8 mouse cellular contexts compared by ENCODE assay signal in the genomic region with DNA sequence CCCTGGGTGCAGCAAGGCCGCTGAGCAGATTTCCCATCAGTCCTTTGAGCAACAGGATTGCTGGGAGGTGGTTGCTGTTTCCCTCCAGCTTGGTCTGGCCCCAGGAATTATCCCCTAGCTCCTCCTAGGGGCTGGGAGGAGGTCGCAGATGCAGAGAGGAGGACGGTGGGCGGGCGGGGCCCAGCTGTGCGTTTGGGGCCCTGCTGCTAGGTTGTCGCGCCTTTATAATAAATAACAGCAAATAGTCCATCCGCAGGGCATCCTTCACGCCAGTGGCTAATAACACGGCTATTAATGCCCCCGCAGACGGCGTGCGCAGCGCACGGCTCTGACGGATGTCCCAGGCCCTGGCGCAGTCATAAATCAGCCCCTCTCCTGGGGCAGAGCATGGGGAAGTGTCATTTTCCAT. TPM values are rescaled to one million over a fixed set of nuclear protein-coding genes. Genes with fewer than 3 reads are reported as not detected.
DNase-seq lines count a peak whose midpoint lies in the region; TF ChIP-seq lines count a peak whose summit lies in the region.

No protein-coding gene starts in this region.

- H3K4me2 ChIP-seq in myocyte (ENCODE audit: low read depth), result peak overlapping the region; percentile 25

- TF ChIP-seq POLR2A in myocyte (IDR thresholded peaks at IDR 0.05; ENCODE audit: insufficient read length, low read depth), result no peak

- peaks cover 4% of the 10 kb centered on the region for H3K27me3 ChIP-seq in myocyte (ENCODE audit: control insufficient read depth, insufficient read depth, insufficient read length)

- no peak overlapping the region for H3ac ChIP-seq in myocyte (ENCODE audit: control insufficient read depth, insufficient read length)

- DNase-seq in kidney, postnatal 10 days, result peak; percentile 68
- no peak for DNase-seq in kidney, adult 11 months
- DNase-seq in gastrocnemius, postnatal 10 days, result peak; percentile 53
- DNase-seq in kidney, postnatal 14 days, result peak; percentile 36
- DNase-seq in layer of hippocampus, adult 11-12 months (ENCODE audit: low spot score), result no peak
- no peak for DNase-seq in right cerebral cortex, adult 18-20 months
- DNase-seq in layer of hippocampus, postnatal 10 days (ENCODE audit: low spot score in 2 of 2), result no peak

- no peaks in the 10 kb centered on the region for H3K36me3 ChIP-seq in myocyte (ENCODE audit: control insufficient read depth, insufficient read depth)

- H3K79me2 ChIP-seq in myocyte (ENCODE audit: control insufficient read depth, insufficient read depth), result no peaks in the 10 kb centered on the region

- H3K4me3 ChIP-seq in myocyte, result no peak overlapping the region

TF ChIP-seq in myocyte, 11 proteins besides CTCF, POLR2A, EP300 and RAD21:
- TF ChIP-seq MYOG (IDR thresholded peaks at IDR 0.05; ENCODE audit: control insufficient read depth in 1 of 3, insufficient read depth in 1 of 3, insufficient read length in 2 of 3, low read depth in 2 of 3), result no peak
- no peak for TF ChIP-seq TCF3 (IDR thresholded peaks at IDR 0.05; ENCODE audit: insufficient read length, low read depth)
- TF ChIP-seq MAX (IDR thresholded peaks at IDR 0.05; ENCODE audit: low read depth), result no peak
- TF ChIP-seq CEBPB (IDR thresholded peaks at IDR 0.05; ENCODE audit: insufficient read depth, poor library complexity, severe bottlenecking), result no peak
- no peak for TF ChIP-seq E2F4 (IDR thresholded peaks at IDR 0.05; ENCODE audit: insufficient read depth)
- TF ChIP-seq USF1 (IDR thresholded peaks at IDR 0.05; ENCODE audit: low read depth), result no peak
- no peak for TF ChIP-seq SRF (IDR thresholded peaks at IDR 0.05; ENCODE audit: control insufficient read depth, insufficient read length, low read depth)
- TF ChIP-seq REST (IDR thresholded peaks at IDR 0.05; ENCODE audit: insufficient read depth, insufficient read length), result no peak
- no peak for TF ChIP-seq TCF12 (IDR thresholded peaks at IDR 0.05; ENCODE audit: insufficient read depth, poor library complexity, severe bottlenecking)
- TF ChIP-seq POLR2AphosphoS2 (IDR thresholded peaks at IDR 0.05; ENCODE audit: insufficient read length, low read depth), result no peak
- TF ChIP-seq MYOD1 (IDR thresholded peaks at IDR 0.05; ENCODE audit: control insufficient read depth in 1 of 3, insufficient read length in 2 of 3, low read depth in 2 of 3), result no peak

RNA-seq across cellular contexts. Expression of a gene that starts 1.5 kb away (rescaled TPM):
- total RNA-seq in gastrocnemius, postnatal 10 days (2021), result under 1 TPM; 0.61 to 0.99 TPM
- polyA plus RNA-seq in myocyte (2012; fragmentation: generic; extraction: Trizol), result 1.2 TPM
- total RNA-seq in layer of hippocampus, postnatal 10 days (2021), result 10 to 100 TPM; 27.9 to 28.4 TPM

RNA-seq across cellular contexts. Expression of a gene that starts 47.4 kb away (rescaled TPM):
- total RNA-seq in gastrocnemius, postnatal 10 days (2021), result 100 to 1,000 TPM; 201 to 216 TPM
- polyA plus RNA-seq in myocyte (2012; fragmentation: generic; extraction: Trizol), result 82.4 TPM
- total RNA-seq in layer of hippocampus, postnatal 10 days (2021), result 1 to 10 TPM; 4.4 to 5.2 TPM

Comparison
In these comparisons a context has a peak if more than half of its experiments do, and no peak if none do; other contexts are left out.
1. DNase-seq: peak in kidney, postnatal 10 days (single experiment), gastrocnemius, postnatal 10 days (single experiment) and kidney, postnatal 14 days (single experiment); none in kidney, adult 11 months (single experiment), layer of hippocampus, adult 11-12 months (single experiment), right cerebral cortex, adult 18-20 months (single experiment) and layer of hippocampus, postnatal 10 days (0 of 2).
2. RNA of a gene that starts 1.5 kb away (total RNA-seq): 27.9 to 28.4 TPM in layer of hippocampus, postnatal 10 days; 0.61 to 0.99 TPM in gastrocnemius, postnatal 10 days; every median in the first group is over 10 times any median in the second.
3. RNA of a gene that starts 47.4 kb away (total RNA-seq): 201 to 216 TPM in gastrocnemius, postnatal 10 days; 4.4 to 5.2 TPM in layer of hippocampus, postnatal 10 days; every median in the first group is over 10 times any median in the second.